Mouse (Mus musculus): ENCODE results near the gene Zdhhc5.
A peak's percentile ranks its signal among the peaks of the same experiment; 100 is the strongest.

Gene Zdhhc5

GRCm38 (mm10) chr2:84714811-84715561 is at the start of gene Zdhhc5:
Zdhhc5 (minus strand) TSS chr2:84715180.
- peak; percentile 82 for DNase-seq (ENCODE audit: extremely low read depth, low read depth)

DNA sequence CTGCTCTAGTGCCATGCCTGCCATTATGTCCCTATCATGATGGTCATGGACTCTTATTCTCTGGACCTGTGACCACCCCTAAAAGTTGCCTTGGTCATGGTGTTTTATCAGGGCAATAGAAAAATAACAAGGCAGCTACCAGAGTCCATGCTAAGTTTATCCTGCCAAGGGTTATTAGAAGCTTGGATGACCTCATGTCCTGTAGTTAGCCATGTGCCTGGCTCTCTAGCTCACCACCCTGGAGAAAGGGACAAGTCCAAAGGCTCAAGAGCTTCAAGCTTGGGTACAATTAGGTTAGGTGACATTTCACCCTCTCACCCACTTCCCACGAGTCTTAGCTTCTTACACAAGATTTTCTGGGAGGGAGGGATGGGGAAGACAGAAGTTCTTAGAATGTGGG is 47.8 kb upstream of the Zdhhc5 start:
- no peak for DNase-seq (ENCODE audit: extremely low read depth, low read depth)

GRCm38 (mm10) chr2:84762295-84762694 is 47.3 kb upstream of the Zdhhc5 start:
- no peak for DNase-seq (ENCODE audit: extremely low read depth, low read depth)

DNA sequence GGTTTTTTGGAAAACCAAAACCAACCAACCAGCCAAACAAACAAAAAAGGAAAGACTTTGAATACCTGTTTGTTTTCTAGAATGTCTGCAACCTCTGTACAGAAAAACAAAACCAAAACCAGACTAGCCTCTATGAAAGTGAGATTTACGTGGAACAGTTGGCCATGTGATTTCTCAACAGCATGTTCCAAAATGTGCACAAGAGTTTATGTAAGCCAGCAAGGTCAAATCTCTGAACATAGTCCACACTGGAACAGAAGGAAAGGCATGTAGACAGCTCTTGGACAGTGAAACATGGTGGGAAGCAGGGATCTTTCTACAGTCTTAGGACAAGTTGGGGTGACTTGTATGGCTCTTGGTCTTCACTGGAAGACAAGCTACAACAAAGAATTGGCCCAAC is 46.9 kb upstream of the Zdhhc5 start:
- no peak for DNase-seq (ENCODE audit: extremely low read depth, low read depth)

- DNase-seq (ENCODE audit: extremely low read depth, low read depth), result no peak
These were observed 46.3 kb upstream of the Zdhhc5 start for GRCm38 (mm10) chr2:84761309-84761708.

DNA sequence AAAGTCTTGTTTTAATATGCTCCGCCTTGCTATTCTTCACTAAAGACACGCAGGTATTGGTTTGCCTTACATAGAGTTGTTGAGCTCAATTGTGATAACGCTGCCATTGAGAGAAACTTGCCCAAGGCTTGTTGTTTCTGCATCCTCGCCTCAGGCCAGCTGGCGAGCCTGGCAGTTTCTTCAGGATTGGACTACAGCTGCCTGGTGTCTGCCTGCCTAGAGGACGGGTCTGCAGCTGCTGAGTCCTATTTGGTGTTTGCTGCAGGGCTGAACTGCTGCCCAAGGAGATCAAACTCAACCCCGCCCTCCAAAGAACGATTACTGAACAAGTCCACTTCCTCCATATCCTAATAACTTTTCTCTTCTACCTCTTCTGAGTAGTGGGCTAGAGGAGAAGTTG is 45.8 kb upstream of the Zdhhc5 start:
- DNase-seq (ENCODE audit: extremely low read depth, low read depth), result no peak

DNA sequence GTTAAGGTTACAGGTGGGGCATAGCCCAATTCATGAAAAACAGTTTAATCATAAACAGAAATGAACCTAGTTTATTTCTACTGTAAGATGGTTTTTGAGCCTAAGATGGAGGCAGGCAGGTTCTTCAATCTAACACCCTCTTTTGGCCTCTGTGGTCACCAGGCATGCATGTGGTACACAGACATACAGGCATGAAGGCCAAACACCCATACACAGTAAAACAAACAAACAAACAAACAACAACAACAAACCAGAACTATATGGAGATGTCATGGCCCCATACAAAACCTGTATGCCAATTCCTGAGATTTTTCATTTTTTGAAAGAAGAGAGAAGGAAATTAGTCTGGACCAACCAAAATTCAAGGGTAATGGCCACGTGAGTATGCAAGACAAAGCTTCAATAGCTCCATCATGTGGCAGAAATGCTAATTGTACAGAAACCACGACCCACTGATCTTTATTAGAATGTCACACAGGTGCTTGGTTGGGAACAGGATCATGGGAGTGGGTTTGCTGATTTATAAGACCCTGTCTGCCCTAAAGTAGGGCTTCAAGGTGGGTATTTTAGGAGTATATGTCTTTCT is 43.7 kb upstream of the Zdhhc5 start:
- peak; percentile 32 for DNase-seq (ENCODE audit: extremely low read depth, low read depth)

DNA sequence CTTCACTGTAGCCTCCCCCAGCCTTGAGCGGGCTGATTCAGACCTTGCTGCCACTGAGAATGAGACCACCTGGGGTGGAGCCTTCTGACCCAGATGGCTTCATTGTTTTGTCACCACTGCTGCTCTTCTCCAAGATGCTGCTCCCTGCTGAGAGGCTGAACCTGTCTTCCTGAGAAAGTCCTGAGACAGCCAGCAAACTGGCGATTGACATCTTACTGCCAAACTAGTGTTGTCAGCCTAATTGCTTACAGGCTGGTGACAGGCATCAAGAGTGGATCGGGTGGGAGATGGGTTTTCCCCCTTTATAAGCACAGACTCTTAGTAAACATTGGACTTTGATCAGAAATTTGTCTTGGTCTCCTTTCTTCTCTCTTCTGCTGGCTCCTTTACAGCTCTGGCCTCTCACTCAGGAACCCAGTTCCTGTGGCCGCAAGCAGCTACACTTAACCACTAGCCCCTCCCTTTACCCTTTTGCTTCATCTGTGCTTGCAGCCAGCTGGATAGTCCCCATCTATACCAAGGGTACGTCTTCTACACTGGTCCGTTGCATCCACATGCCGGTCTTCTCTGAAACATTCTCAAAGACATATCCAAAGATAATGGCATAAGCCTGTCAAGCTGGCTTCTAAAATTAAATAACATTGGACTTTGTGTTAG is 42.2 kb upstream of the Zdhhc5 start:
- no peak for DNase-seq (ENCODE audit: extremely low read depth, low read depth)

DNA sequence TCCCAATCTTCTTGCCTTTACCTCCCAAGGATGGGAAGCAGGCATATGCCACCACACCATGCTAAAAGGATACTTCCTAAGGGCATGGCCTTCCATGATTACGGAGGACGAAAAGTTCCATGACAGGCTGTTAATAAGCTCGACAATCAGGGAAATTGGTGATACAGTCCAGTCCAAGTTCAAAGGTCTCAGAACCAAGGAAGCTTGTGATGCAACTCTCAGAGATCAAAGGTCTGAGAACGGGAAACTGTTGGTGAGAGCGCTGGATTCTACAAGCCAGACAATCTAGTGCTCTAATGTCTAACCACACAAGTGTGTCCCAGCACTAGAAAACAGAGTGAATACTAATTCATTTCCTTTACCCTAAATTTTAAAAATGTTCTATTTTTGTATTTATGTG is 41.3 kb upstream of the Zdhhc5 start:
- DNase-seq (ENCODE audit: extremely low read depth, low read depth), result no peak

GRCm38 (mm10) chr2:84750115-84750514 is 35.1 kb upstream of the Zdhhc5 start:
- no peak for DNase-seq (ENCODE audit: extremely low read depth, low read depth)

DNA sequence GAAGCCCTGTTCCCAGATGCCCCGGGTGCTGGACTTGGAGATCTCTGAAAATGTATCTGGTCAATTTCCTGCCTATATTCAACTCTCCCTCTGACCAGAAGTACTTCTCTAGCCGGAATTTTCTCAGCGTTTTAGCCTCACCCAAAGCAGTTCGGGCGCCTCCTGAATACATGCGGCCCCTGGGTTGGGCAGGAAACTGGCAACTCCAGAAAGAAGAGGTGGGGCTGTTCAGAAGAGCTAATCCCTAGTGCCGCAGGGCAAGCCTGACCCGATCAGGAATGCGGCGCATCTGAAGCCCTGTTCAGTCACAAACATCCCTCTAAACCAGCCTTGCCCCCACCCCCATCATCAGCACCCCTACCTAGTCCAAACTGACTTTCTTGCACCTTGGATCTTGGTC is 29.1 kb upstream of the Zdhhc5 start:
- no peak for DNase-seq (ENCODE audit: extremely low read depth, low read depth)

GRCm38 (mm10) chr2:84743561-84743960 is 28.6 kb upstream of the Zdhhc5 start, which contains the start of gene Gm19426:
Gm19426 (minus strand) TSS chr2:84743655.
- no peak for DNase-seq (ENCODE audit: extremely low read depth, low read depth)

DNA sequence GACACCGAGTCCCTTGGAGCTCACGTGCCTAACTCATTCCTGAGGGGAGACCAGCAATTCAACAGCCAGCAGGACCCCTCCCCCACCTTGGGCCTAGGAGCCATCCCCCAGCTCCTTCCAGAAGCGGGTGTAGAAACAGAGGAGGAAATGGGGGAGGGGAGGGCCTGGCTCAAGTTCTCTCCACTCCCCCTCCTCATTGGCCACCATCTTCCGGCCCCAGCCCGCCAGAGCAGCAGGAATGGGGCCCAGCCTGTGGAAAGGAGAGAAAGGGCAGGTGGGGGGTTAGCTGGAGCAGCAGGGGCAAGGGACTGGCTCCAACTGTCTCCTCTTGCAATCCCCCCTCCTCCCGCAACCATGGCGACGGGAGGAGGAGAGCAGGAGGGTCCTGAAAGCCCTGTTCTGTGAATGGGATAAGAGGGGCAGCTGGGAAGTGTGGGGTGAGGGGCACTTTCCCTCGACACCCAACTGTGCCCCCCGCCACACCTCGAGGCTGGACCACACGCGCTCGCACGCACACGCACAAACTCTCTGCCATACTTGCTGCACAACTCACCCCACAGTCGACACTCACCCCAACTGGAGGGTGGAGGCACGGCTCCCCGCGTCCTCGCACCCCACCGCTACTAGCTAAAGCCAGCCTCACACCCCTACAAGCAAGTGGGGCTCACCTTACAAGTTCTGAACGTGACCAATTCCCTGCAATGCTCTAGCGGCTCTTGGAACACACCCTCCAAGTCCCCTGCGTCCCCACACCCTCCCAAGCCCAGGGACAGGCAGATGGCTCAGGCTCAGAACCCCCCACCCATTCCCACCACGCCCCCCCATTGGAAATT is 27.7 kb upstream of the Zdhhc5 start:
- DNase-seq (ENCODE audit: extremely low read depth, low read depth), result no peak

- no peak for DNase-seq (ENCODE audit: extremely low read depth, low read depth)
These were observed 27.0 kb upstream of the Zdhhc5 start for GRCm38 (mm10) chr2:84741841-84742450.

GRCm38 (mm10) chr2:84740608-84741333 is 25.8 kb upstream of the Zdhhc5 start:
- no peak for DNase-seq (ENCODE audit: extremely low read depth, low read depth)

- no peak for DNase-seq (ENCODE audit: extremely low read depth, low read depth)
These were observed 23.4 kb upstream of the Zdhhc5 start for GRCm38 (mm10) chr2:84738271-84738911.

DNA sequence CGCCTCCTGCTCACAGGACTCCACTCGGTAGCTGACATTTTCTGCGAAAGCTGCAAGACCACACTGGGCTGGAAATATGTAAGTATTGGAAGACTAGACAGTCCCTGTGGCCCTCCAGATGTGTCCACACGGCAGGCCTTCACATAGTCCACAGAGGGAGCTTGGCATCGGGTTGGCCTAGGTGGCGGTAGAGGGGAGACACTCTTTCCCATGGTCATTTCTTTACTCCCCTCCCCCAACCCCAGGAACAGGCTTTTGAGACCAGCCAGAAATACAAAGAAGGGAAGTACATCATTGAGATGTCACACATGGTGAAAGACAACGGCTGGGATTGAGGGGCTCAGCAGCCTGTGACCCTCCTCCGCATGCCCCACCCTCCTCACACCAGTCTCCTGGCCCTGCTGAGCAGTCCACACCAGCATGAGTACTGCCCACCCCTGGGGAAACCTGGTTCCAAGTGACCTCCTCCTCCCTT is 22.5 kb upstream of the Zdhhc5 start:
- DNase-seq (ENCODE audit: extremely low read depth, low read depth), result no peak

DNA sequence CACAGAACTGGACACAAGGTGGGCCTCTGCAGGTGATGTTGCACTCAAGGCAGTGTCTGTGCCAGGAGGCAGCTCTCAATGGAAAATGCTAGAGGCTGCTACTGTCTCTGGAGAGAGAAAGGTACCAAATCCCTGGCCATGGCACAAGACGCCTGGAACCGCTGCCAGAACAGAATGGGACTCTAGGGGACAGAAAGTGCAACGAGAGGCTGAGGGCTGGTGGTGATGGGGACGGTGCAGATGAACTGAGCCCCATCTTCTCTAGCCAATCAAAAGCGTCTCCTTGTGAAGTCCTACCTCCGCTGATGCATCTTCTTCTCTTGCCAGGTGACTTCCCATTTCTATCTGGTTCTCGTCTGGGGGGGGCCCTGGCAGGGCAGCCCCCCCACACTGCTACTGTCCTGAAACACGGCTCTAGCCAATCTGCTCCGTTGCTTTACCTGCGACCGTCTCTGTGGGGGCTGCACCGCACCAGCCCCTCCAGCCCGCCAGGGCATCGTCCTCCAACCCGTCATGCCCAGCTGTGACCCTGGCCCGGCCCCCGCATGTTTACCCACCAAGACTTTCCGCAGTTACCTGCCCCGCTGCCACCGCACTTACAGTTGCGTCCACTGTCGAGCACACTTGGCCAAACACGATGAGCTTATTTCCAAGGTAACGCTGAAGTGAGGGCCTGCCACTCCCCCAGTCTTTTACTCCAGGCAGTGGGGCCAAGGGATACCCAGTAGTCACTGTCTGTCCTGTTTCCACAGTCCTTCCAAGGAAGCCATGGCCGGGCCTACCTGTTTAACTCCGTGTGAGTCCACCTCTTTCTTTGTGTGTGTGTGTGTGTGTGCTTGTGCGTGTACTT is 21.6 kb upstream of the Zdhhc5 start:
- DNase-seq (ENCODE audit: extremely low read depth, low read depth), result no peak

DNA sequence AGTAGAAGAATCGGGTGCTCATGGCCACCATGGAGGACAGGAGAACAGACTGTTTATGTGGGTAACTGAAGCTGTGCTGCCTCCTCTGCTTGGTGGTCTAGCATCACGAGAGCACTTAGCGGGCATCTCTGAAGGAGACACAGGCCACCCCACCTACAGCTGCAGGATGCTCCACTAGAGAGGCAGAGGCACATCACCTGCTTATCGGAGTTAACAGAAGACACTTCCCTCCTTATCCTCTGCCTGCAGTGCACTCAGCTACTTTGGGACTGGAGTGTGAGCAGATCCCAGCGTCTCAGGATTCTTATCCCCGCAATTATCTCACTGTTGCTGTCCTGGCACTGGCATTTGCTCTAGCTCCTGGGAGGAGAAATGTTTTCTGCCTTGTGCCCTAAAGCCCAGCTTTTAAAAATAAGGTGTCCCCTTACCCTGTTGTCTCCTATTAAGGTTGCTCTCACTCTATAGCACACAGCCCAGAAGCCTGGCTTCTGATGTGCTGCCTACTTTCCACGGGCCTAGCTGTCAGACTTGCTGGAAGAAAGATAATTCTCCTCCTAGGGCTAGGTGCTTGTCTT is 20.5 kb upstream of the Zdhhc5 start:
- peak; percentile 75 for DNase-seq (ENCODE audit: extremely low read depth, low read depth)

Measured in MEL-GATA-1-ER (cell line).